Mouse (Mus musculus) left cerebral cortex, postnatal 4 days (tissue): ENCODE measurements around the gene Zfc3h1. TPM values are rescaled to one million over a fixed set of nuclear protein-coding genes. Genes with fewer than 3 reads are reported as not detected.
A peak's percentile ranks its signal among the peaks of the same experiment; 100 is the strongest.

ENCODE experiments used
- DNase-seq: peaks from one replicate; pipeline ENCODE4 v3.0.0-alpha.2; 2022
- intact Hi-C: fragments of 180-260 bp; cut with DNase I; formaldehyde crosslinking; loops from one replicate; pipeline ENCODE4 v1.15.1; 2025
- total RNA-seq, 2 experiments: library from RNA; stranded (reverse); gene quantifications; 2 replicates each; pipeline ENCODE4 v1.2.3; 2021

Gene Zfc3h1
- 10 to 100 TPM; 43.4 to 46.7 TPM for total RNA-seq

DNA sequence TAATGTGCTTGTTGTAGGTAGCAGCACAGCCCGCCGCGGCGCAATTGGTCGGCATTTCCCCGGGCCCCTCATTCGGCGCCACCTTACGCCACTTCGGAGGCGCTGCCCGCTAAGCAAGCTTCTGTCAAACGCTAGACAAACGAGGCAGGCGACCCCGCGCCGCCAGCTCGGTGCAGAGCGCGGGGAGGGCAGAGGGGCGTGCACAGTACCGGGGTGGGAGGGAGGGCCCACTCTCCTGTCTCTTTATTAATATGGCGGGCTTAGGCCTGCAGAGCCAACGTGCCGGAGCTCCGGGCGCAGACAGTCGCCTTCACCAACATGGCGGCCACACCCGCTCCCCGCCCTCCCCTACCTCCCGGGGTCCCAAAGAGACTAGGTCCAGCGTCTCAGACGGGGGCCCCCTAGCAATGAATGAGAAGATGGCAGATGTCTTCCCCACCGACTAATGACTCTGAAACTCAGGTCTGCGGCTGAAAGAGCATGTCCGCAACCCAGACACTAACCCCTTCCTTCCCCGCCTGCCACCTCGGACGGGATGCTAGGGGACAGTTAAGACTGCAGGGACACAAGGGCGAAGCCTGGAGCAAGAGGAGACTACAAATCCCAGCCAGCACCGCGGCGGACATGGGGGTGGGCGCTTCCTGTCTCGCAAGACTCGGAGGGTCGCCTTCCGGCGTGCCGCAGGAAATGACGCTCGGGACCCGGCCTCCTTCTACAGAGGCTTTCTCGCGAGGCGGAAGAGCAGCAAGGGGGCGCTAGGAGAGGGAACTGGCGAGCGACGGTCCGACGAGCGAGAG is at the start of gene Zfc3h1, which contains the start of gene Thap2:
TSS of gene Zfc3h1 (plus strand) at position 739 of the 797 bp plus-strand sequence.
TSS of gene Thap2 (minus strand) at position 223 of the 797 bp plus-strand sequence.
- intact Hi-C loops: loop anchor here (5.0 kb wide), 1 partner anchor 67 kb away; the partner anchor contains the start of gene Rab21
- peak; percentile 99 for DNase-seq

DNA sequence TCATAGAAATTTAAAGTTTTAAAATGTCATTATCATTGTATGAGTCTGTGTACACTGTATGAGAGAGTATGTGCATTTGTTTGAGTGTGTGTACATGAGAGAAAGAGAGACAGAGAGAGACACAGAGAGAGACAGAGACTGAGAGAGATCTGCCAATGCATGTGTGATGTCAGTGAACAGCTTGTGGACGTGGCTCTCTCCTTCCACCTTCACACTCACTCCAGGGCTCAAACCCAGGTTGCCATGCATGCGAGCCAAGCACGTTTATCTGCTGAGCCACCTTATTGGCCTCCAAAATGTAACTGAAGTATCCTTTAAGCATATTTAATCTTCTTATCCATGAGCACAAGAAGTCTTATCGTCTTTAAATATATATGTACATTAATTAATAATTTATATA is 47.9 kb upstream of the Zfc3h1 start:
- no peak for DNase-seq
- intact Hi-C loops: no loop called here

DNA sequence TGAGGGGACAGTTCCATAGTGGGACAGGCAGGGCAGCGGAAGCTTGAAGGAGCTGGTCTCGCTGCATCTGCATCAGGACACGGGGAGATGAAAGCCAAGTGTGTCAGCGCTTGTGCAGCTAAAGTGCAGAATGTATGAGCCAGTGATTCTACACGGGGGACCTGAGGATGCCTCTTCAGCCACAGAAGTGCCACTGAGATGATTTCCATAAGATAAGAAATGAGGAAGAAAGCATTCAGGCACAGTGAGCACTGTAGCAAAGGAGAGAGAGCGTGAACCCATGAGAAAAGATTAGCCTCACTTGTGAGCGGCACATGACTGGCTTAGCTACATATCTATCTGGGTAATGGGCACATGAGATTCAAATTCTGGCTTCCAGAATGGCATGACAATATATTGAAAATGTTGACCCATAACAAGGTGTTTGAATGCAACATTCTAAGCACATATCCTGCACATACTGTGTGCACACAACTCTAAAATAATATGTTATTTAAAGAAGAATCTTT is 44.9 kb upstream of the Zfc3h1 start:
- no peak for DNase-seq
- intact Hi-C loops: no loop called here

DNA sequence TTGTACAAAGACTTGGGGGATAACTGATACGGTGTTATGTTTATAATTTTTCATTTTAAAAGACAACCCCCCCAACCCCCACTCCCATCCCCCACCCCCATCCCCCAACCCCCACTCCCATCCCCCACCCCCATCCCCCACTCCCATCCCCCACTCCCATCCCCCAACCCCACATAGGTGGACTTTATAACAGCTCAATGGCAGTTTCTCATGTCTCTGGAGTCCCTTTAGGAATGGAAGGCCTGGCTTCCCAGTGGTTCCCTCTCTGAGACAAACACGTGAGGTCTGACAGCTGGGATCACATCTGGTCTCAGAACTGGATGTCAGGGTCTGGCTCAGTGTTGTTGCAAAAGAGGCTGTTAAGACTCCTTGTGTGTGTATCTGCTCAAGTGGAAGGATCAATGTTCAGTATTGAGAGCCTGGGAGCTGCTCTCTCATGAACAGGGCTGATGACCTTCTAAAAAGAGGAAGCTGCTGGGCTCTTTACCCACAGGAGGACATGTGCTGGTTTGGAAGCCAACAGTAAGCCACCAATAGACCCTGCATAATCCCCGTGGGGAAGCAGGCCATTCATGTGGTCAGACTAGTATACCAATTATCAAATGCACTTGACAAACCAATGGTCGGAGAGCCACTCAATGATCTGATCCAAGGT is 41.9 kb upstream of the Zfc3h1 start:
- intact Hi-C loops: no loop called here
- DNase-seq: no peak

DNA sequence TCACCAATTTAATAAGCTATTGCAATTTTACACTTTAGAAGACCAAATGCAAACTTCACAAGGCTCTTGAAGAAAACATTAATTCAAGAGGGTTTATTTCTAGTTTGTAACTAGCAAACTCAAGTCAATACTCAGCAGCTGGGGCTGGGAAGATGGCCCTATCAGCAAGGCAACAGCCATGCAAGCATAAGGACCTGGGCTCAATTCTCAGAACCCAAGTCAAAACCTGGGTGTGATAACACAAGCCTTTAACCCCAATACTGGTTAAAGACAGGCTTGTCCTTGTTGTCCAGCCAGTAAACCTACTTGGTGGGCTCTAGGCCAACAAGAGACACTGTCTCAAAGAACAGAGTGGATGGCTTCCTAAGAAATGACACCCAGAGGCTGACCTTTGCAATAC is 38.3 kb upstream of the Zfc3h1 start:
- DNase-seq: no peak
- intact Hi-C loops: no loop called here

DNA sequence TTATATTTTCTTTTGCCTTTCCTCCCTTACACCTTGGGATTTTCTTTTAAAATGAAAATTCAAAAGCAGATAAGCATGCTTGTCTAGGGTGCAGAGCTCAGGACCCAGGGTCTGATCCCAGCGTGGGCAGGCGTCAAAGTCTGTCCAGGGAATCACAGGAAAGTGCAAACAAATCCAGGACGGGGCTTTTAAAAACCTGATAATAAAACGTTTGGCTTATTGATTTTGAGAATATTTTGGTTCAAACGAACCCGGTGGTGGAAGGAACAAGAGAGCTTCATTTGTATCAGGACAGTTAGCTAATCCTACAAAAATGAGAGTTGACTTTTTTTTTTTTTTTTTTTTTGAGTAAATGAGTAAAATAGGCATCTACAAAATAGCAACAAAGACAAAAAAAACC is 36.6 kb upstream of the Zfc3h1 start:
- intact Hi-C loops: no loop called here
- DNase-seq: no peak

DNA sequence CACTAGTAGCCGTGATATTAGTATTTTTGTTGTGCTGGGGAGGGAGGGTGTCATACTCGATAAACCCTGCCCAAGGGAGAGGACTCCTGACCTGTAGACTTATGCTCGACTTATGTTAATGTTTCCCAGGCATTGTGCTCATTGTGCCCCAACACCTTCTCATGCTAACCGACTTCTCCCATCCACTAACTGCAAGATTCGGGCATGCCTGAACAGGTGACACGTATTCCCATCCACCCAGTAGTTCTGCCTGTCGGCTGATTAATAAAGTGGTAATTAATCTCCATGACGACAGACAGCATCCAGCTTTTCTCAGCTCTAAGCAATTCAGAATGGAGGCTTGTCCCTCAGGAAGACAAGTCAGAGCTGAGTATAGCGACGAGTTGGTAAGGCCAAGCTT is 35.7 kb upstream of the Zfc3h1 start:
- intact Hi-C loops: no loop called here

DNA sequence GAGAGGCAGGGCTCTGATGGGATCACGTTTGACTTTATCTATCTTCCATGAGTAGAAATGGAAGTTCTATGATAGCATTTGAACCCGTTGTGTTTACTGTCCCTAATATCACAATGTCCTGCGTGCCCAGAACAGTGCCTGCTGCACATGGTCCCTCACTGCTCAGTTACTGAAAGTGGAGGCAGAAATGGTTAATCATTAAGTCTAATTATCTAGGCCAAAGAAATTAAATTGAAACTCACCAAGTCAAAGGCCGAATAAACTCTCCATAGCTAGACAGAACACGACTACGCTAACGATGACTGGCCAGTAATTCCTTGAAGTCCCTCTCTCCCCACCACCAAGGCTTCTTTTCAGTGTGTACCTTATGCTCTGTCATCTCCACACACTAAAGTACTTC is 35.2 kb upstream of the Zfc3h1 start:
- no peak for DNase-seq
- intact Hi-C loops: no loop called here

More for the DNA sequence above, 35.7 kb upstream of the Zfc3h1 start:
- DNase-seq: no peak

DNA sequence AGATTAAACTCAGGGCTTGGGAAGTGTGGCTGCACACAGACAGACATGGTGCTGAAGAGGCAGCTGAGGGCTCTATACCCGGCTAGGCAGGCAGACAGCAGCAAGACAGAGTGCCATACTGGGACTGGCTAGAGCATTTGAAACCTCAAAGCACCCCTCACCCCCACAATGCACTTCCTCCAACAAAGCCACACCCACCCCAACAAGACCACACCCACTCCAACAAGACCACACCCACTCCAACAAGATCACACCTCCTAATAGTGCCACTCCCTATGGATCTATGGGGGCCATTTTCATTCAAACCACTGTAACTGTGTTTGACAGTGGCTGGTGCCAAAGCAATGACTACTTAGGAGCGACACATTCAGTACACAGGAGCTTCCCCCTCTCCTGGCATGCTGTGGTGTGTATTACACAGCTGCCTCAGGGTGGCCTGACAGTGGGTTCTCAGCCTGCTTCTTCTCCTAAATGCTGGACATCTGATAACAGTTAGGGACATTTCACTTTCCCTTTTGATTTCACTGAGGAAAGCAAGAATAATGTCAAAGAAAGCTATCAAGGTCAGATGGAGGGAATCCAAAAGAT is 33.9 kb upstream of the Zfc3h1 start:
- no peak for DNase-seq
- intact Hi-C loops: no loop called here

DNA sequence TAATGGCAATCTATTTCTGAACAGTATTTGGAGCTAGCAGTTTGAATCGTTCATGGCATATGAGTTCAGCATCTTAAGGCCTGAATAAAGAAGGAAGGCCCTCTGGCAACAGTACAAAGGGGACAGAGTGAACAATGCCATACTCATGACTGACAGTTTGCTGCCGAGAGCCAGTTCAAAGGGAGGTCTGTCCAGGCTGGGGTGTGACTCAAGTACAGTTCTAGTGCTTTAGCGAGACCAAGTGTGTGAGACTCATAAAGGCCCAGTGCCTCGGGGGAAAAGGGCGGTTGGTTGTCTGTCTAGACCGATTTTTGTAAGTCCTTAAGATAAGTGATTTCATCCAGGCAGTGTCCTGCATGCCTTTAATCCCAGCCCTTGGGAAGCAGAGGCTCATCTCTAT is 30.2 kb upstream of the Zfc3h1 start:
- intact Hi-C loops: no loop called here
- DNase-seq: no peak

DNA sequence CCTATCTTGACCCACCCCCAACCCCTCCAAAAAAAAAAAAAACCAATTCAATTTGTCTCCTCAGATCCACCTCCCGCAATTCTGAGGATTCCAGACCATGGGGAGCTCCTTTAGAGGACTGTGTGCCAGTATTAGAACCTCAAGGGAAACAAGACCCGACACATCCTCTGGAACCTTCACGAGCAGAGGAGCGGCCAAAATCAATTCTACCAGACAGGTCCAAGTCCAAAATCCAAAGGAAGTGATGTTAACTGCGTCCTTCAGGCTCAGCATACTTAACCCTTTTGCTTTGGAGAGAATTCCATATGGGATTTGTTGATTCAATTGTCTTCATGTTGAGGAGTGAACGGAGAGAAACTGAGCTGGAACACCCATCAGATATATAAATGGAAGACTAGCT is 29.7 kb upstream of the Zfc3h1 start:
- intact Hi-C loops: no loop called here
- no peak for DNase-seq

DNA sequence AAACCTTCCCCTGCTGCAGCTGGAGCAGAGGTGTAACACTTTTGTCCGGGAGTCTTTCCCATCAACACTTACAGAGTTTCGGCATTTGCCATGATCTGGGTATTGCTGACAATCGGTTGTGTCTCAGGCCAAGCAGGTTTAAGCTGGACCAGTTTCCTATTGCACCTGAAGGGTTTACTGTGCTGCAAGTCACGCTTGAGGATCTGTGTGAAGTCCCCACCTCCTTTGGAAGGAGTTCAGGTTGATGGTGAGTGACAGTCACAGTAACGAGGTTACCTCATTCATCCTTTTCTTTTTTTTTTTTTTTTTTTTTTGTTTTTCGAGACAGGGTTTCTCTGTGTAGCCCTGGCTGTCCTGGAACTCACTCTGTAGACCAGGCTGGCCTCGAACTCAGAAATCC is 28.7 kb upstream of the Zfc3h1 start:
- intact Hi-C loops: no loop called here
- no peak for DNase-seq

DNA sequence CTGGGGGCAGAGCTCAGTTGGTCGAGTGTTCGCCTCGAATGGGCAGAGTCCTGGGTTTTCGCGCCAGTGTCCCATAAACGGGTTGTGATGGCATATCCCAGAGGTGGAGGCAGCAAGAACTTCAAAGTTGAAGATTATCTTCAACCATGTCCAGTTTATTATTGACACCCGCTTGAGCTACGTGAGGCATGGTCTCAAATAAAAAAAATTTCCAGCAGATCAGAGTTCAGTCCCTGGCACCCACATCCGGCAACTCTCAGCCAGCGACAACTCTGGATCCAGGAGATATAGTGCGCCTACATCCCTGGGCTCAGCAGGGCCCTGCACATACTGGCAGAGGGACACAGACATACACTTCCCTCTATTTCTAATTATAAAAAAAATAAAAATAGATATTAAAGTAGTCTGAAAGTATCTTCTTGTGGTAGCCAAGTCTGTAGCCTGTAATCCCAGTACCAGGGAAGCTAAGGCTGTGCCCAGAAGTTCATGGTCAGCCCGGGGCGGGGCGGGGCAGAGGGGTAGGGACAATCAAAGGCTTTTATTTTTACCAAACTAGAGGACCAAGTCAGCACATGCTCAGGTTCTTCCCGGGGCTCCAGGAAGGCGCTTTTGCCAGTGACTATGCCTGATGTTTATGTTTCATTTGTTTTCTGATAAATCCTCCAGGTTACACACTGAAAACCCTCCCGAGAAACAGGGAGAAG is 26.4 kb upstream of the Zfc3h1 start:
- intact Hi-C loops: no loop called here
- DNase-seq: no peak

DNA sequence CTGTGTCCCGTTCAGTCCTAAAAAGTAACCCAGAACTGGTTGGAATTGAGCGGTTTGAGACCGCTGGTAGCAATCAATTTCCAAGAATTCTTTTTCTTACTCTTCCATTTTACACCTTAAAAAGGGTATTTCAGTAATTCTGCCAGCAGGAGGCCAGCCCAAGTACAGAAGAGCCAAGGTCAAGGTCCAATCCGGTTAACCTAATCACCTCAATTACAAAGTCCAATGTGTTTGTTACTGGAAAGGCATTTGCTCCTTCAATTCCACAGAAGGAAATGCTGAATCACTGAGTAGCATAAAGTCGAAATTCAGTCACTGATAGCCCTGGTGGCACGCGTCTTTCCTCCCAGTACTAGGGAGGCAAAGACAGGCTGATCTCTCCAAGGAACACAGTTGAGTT is 25.7 kb upstream of the Zfc3h1 start:
- DNase-seq: no peak
- intact Hi-C loops: no loop called here

DNA sequence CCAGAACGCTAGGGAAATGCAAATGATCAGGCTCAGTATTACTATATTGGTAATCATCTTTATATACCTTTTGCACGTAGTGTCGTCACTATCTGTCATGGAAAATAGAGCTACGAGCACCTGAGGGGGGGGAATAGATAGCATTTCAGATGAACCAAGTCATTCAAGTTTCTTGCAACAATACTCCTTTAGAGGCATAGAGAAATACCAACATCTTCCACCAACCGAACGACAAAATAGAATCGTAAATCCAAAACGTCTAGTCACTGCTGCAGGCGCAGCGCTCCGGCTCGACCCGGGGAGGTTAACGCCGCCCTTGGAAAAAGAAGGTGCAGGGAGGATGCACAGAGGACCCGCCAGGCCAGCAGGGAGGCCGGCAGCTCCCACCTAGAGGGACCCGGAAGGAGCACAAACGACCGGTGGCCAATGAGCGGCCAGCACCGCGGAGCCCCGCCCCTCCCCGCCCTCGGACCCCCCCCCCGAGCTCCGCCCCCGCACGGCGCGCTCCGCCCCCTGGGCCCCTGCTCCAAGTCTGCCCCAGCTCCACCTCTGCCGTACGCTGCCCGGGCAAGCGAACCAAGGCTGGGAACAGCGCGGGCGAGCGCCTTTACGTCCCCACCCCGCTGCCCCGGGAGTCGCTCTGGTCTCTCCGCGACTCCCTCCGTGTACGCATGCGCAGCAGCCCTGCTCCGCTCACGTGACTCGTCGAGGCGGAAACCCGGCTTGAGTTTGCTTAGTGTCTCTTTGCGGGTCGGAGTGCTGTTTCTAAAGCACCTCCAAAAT is 22.7 kb upstream of the Zfc3h1 start, which contains the start of gene Tmem19:
TSS of gene Tmem19 (minus strand) at position 662 of the 783 bp plus-strand sequence.
- peak; percentile 99 for DNase-seq
- intact Hi-C loops: no loop called here

DNA sequence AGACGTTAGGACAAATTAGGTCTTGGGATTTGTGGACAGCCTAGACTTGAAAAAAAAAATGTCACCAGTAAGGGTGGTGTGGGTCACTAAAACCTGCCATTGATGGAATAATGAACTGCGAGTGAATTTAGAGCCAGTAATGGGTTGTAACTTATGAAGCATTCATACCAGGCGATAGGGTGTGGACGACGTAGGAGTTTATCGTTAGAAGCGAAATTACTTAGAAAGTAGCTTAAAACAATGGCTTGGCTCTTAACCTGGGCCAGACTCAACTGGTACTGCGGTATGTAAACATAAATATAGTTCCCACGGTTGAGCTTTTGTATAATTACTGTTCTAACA is 22.2 kb upstream of the Zfc3h1 start:
- intact Hi-C loops: no loop called here
- DNase-seq: no peak

DNA sequence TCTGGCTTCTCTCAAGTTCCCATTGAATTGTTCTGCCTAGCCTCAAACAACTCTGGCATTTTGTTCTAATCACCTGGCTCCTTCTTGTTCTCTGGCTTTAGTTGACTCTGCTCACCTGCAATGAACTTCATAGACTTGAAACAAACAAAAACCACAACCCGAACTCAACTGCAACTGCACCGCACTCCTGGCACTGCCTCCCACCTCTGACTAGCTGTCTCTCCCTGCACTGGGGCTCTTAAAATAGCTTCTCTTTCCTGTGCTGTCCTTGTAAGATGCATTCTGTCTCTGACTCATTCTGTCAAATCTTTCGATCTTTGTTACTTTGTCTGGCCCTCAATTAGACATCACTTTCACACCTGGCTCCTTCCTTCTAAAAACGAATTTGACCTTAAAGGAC is 21.6 kb upstream of the Zfc3h1 start:
- DNase-seq: no peak
- intact Hi-C loops: no loop called here

DNA sequence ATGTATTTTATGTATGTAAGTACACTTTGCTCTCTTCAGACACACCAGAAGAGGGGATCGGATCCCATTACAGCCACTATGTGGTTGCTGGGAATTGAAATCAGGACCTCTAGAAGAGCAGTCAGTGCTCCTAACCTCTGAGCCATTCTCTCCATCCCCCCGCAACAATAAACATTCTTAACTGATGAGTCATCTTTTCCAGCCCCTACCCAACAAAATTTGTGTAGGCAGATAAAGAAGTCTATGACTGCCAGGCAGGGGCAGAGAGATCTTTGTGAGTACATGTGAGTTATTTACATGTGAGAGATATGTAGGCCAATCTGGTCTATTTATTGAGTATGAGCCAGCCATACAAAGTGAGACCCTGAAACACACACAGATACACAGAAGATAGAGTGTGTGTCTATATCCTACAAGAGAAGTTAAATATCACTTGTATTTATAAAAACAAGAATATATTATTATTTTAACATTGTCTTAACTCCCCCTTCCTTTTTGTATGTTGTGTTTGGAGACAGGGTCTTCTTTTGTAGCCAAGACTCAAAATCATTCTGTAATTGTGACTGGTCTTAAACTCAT is 3.2 kb upstream of the Zfc3h1 start:
- intact Hi-C loops: loop anchor here (5.0 kb wide), 1 partner anchor 64 kb away; the partner anchor contains the start of gene Rab21
- no peak for DNase-seq

DNA sequence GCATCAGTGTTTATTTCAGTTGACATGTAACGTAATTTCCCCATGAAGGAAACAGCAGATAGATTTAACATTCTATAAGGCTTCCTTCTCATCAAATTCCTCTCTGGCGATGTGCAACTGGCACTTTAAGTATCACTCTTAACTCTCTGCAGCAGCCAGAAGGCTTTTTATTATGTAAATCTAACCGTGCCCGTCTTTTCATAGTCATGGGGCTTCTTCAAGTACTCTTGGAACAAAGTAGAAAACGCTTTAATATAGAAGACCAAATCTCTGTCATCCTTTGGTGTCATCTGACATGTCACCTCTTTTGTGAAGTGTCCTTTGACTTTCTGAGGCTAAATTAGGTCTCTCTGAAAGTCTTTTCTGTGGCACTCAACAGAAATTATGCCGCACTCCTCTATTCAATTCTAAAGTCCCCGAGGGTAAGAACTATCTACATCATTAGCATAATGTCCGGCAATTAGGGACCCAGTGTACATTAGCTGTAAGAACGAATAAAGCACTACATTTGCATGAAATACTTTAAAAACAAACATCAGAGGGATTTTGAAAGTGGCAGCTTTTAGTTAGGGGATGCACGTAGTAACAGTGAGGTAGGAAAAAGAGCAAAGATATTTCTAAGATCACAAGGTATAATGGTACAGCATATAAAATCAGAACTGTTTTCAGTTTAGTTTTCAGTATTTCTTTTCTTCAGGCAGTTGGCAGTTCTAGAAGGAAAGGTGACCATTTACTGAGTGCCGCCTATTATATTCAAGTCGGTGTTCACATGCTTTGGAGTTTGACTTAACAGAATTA is 1.7 kb upstream of the Zfc3h1 start:
- DNase-seq: no peak
- intact Hi-C loops: loop anchor here (5.0 kb wide), 1 partner anchor 66 kb away; the partner anchor contains the start of gene Rab21
